Mouse (Mus musculus): ENCODE measurements around the gene Gm21969. TPM values are rescaled to one million over a fixed set of nuclear protein-coding genes. Genes with fewer than 3 reads are reported as not detected.

The Gm21969 gene
- polyA plus RNA-seq, 1 experiment: not detected

GRCm38 (mm10) chr4:139624706-139625105 is 21.7 kb downstream of the Gm21969 start:
- DNase-seq: peak; percentile 67
- TF ChIP-seq CTCF (IDR thresholded peaks at IDR 0.05; ENCODE audit: insufficient read depth, low read length): no peak
- TF ChIP-seq POLR2A (IDR thresholded peaks at IDR 0.05; ENCODE audit: borderline replicate concordance, extremely low read depth, low read depth, low read length): no peak
- WGBS: 54% methylated on average over 10 of the region's 10 CpGs
- Histone ChIP-seq H3K4me3 (replicated peaks; ENCODE audit: extremely low read depth, low read depth, low read length) (no peak overlapping the region), H3K4me1 (ENCODE audit: control insufficient read depth, insufficient read depth, low read length) (peaks cover 4% of the 10 kb centered on the region; the same call in 1 of the 2 replicates)

GRCm38 (mm10) chr4:139627361-139627760 is 24.4 kb downstream of the Gm21969 start:
- no peak for TF ChIP-seq CTCF (IDR thresholded peaks at IDR 0.05; ENCODE audit: insufficient read depth, low read length)
- TF ChIP-seq POLR2A (IDR thresholded peaks at IDR 0.05; ENCODE audit: borderline replicate concordance, extremely low read depth, low read depth, low read length): no peak
- no peak overlapping the region for H3K4me3 ChIP-seq (replicated peaks; ENCODE audit: extremely low read depth, low read depth, low read length)
- peaks cover 4% of the 10 kb centered on the region; the same call in 1 of the 2 replicates for H3K4me1 ChIP-seq (ENCODE audit: control insufficient read depth, insufficient read depth, low read length)
- whole genome bisulfite sequencing: 90% methylated on average over 11 of the region's 11 CpGs
- no peak for DNase-seq

- TF ChIP-seq CTCF (IDR thresholded peaks at IDR 0.05; ENCODE audit: insufficient read depth, low read length) (no peak), POLR2A (IDR thresholded peaks at IDR 0.05; ENCODE audit: borderline replicate concordance, extremely low read depth, low read depth, low read length) (no peak)
- no peak for DNase-seq
- WGBS: 66% methylated on average over 10 of the region's 10 CpGs
- no peak overlapping the region for H3K4me3 ChIP-seq (replicated peaks; ENCODE audit: extremely low read depth, low read depth, low read length)
- H3K4me1 ChIP-seq (ENCODE audit: control insufficient read depth, insufficient read depth, low read length): no peaks in the 10 kb centered on the region; the same call in 1 of the 2 replicates
Measured at GRCm38 (mm10) chr4:139630171-139630570, 27.2 kb downstream of the Gm21969 start.

- H3K4me3 ChIP-seq (replicated peaks; ENCODE audit: extremely low read depth, low read depth, low read length): no peak overlapping the region
- TF ChIP-seq CTCF (IDR thresholded peaks at IDR 0.05; ENCODE audit: insufficient read depth, low read length): no peak
- TF ChIP-seq POLR2A (IDR thresholded peaks at IDR 0.05; ENCODE audit: borderline replicate concordance, extremely low read depth, low read depth, low read length): no peak
- WGBS: 55% methylated on average over 5 of the region's 5 CpGs
- DNase-seq: no peak
- H3K4me1 ChIP-seq (ENCODE audit: control insufficient read depth, insufficient read depth, low read length): no peaks in the 10 kb centered on the region; the same call in 1 of the 2 replicates
Measured at GRCm38 (mm10) chr4:139631141-139631540, 28.2 kb downstream of the Gm21969 start.

- 67% methylated on average over 7 of the region's 7 CpGs for WGBS
- no peak for TF ChIP-seq POLR2A (IDR thresholded peaks at IDR 0.05; ENCODE audit: borderline replicate concordance, extremely low read depth, low read depth, low read length)
- no peak for TF ChIP-seq CTCF (IDR thresholded peaks at IDR 0.05; ENCODE audit: insufficient read depth, low read length)
- H3K4me3 ChIP-seq (replicated peaks; ENCODE audit: extremely low read depth, low read depth, low read length): no peak overlapping the region
- no peak for DNase-seq
- H3K4me1 ChIP-seq (ENCODE audit: control insufficient read depth, insufficient read depth, low read length): no peaks in the 10 kb centered on the region; the same call in 1 of the 2 replicates
Measured at GRCm38 (mm10) chr4:139631569-139632253, 28.7 kb downstream of the Gm21969 start.

- DNase-seq: no peak
- Histone ChIP-seq H3K4me3 (replicated peaks; ENCODE audit: extremely low read depth, low read depth, low read length) (no peak overlapping the region), H3K4me1 (ENCODE audit: control insufficient read depth, insufficient read depth, low read length) (no peaks in the 10 kb centered on the region; the same call in 1 of the 2 replicates)
- 70% methylated on average over 10 of the region's 10 CpGs for WGBS
- TF ChIP-seq CTCF (IDR thresholded peaks at IDR 0.05; ENCODE audit: insufficient read depth, low read length) (no peak), POLR2A (IDR thresholded peaks at IDR 0.05; ENCODE audit: borderline replicate concordance, extremely low read depth, low read depth, low read length) (no peak)
Measured at GRCm38 (mm10) chr4:139632254-139632580, 29.2 kb downstream of the Gm21969 start.

- peak; percentile 74 for DNase-seq
- no peaks in the 10 kb centered on the region; the same call in 1 of the 2 replicates for H3K4me1 ChIP-seq (ENCODE audit: control insufficient read depth, insufficient read depth, low read length)
- 29% methylated on average over 7 of the region's 7 CpGs for WGBS
- TF ChIP-seq CTCF (IDR thresholded peaks at IDR 0.05; ENCODE audit: insufficient read depth, low read length): peak; percentile 100
- TF ChIP-seq POLR2A (IDR thresholded peaks at IDR 0.05; ENCODE audit: borderline replicate concordance, extremely low read depth, low read depth, low read length): no peak
- no peak overlapping the region for H3K4me3 ChIP-seq (replicated peaks; ENCODE audit: extremely low read depth, low read depth, low read length)
Measured at GRCm38 (mm10) chr4:139636373-139636772, 33.4 kb downstream of the Gm21969 start.

GRCm38 (mm10) chr4:139637847-139638246 is 34.9 kb downstream of the Gm21969 start:
- DNase-seq: no peak
- TF ChIP-seq POLR2A (IDR thresholded peaks at IDR 0.05; ENCODE audit: borderline replicate concordance, extremely low read depth, low read depth, low read length) (no peak), CTCF (IDR thresholded peaks at IDR 0.05; ENCODE audit: insufficient read depth, low read length) (no peak)
- Histone ChIP-seq H3K4me3 (replicated peaks; ENCODE audit: extremely low read depth, low read depth, low read length) (no peak overlapping the region), H3K4me1 (ENCODE audit: control insufficient read depth, insufficient read depth, low read length) (no peaks in the 10 kb centered on the region)
- 82% methylated on average over 9 of the region's 9 CpGs for WGBS

- 96% methylated on average over 16 of the region's 16 CpGs for WGBS
- DNase-seq: no peak
- TF ChIP-seq CTCF (IDR thresholded peaks at IDR 0.05; ENCODE audit: insufficient read depth, low read length): no peak
- TF ChIP-seq POLR2A (IDR thresholded peaks at IDR 0.05; ENCODE audit: borderline replicate concordance, extremely low read depth, low read depth, low read length): no peak
- Histone ChIP-seq H3K4me3 (replicated peaks; ENCODE audit: extremely low read depth, low read depth, low read length) (no peak overlapping the region), H3K4me1 (ENCODE audit: control insufficient read depth, insufficient read depth, low read length) (no peaks in the 10 kb centered on the region)
Measured at GRCm38 (mm10) chr4:139638356-139638755, 35.4 kb downstream of the Gm21969 start.

GRCm38 (mm10) chr4:139639801-139640200 is 36.8 kb downstream of the Gm21969 start:
- WGBS: 77% methylated on average over 12 of the region's 12 CpGs
- Histone ChIP-seq H3K4me1 (ENCODE audit: control insufficient read depth, insufficient read depth, low read length) (no peaks in the 10 kb centered on the region), H3K4me3 (replicated peaks; ENCODE audit: extremely low read depth, low read depth, low read length) (no peak overlapping the region)
- no peak for TF ChIP-seq POLR2A (IDR thresholded peaks at IDR 0.05; ENCODE audit: borderline replicate concordance, extremely low read depth, low read depth, low read length)
- no peak for DNase-seq
